Mouse (Mus musculus): Measurements from ENCODE around the gene Slco4c1.

Slco4c1 gene

DNA sequence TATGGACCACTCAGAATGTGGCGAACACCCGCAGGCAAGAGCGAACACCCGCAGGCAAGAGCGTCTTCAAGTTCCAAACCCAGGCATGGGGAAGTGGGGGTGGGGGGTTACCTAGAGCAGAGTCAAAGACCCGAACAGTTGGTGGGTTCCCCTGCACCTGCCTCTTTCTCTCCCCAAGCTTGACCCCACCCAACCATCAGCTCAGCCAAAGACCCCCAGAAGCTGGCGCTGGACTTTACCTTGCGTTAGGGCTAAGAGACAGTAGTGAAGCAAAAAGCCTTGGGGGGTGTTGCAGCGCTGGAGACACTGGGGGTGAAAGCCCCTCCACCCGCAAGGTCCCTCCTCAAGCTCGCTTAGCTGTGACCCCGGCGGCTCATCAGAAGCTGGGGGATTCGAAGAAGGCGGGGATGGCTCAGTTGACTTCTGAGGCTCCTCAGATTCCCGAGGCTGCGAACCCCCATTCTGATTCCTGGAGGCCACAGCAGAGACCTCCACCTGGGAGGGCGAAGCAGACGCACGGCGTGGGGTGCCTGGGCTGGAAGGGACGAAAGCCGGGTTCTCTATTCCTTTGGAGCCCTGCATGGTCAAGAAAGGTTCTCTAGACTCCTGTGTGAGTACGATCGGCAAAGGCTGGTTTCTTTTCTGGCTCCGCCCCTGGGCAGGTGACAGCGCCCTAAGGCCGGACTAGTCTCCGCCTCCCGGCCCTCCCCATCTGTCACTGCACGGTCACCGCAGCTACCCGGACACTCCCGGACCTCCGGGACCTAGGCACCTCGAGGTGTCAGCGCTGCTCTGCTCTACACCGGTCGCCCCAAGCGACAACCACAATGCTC lies at the start of gene Slco4c1:
Slco4c1 (minus strand) TSS at position 644 of the 833 bp plus-strand sequence.
- DNase-seq (ENCODE audit: low spot score) = no peak

DNA sequence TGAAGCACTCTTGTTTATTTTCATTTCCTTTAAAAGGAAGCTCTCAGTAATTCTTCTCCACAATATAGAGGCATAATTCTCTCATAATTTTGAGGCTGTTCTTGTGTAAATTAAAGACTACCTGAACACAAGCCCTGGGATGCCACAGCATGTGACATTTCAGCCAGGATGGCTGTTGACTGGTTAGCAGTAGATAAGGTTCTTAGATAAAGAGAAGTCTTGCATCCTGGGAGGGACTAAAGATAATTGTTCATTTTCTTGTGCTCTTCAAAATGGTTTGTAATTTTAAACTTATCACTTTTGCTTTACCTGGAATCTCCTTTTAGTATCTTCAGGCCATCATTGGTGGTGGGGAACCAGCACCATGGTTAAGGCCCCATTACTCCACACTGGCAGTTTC lies 45.4 kb upstream of the Slco4c1 start:
- no peak for DNase-seq (ENCODE audit: low spot score)

DNA sequence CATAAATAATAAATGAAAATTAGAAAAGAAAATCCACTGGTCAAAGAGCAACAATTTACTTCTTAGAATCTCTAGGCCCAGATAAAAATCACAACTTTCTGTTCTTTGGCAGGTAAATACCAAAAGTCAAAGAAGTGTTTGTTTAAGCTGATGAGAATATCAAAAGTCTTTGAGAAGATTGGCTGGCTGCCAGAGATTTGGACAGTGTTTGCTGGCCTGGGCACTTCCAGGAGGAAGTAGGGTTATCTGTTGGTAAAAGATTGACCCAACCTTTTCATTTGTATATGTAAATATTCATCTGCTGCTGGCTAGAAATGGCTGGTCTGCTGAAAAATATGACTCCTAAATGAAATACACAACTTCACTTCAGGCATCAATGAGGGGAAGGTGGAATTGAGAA lies 11.8 kb upstream of the Slco4c1 start:
- DNase-seq (ENCODE audit: low spot score) = no peak

GRCm38 (mm10) chr1:96878572-96878971 lies 6.6 kb upstream of the Slco4c1 start:
- DNase-seq (ENCODE audit: low spot score) = no peak

- no peak for DNase-seq (ENCODE audit: low spot score)
Measured at GRCm38 (mm10) chr1:96876076-96876475, 4.1 kb upstream of the Slco4c1 start.

DNA sequence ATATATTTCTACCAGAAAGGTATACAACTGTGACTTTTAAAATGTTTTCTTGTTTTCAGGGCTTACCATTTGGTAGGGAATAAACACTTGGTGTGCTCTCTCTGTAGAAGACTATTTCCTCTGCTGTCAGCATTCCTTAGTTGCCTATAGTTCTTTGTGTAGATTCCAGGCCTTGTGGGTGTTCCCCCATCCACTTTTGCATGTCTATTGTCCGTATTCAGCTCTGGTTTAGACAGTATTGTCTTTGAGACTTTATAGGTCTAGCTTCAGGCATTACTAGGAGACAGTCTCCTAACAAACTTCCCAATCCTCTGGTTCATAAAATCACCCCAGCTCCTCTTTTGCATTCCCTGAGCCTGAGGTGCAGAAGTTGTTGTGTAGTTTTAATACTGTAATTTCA lies 2.7 kb upstream of the Slco4c1 start:
- no peak for DNase-seq (ENCODE audit: low spot score)

GRCm38 (mm10) chr1:96872361-96872693 lies 356 bp upstream of the Slco4c1 start:
- DNase-seq (ENCODE audit: low spot score) = no peak

- no peak for DNase-seq (ENCODE audit: low spot score)
Measured at GRCm38 (mm10) chr1:96870764-96871307, 1.1 kb downstream of the Slco4c1 start.

DNA sequence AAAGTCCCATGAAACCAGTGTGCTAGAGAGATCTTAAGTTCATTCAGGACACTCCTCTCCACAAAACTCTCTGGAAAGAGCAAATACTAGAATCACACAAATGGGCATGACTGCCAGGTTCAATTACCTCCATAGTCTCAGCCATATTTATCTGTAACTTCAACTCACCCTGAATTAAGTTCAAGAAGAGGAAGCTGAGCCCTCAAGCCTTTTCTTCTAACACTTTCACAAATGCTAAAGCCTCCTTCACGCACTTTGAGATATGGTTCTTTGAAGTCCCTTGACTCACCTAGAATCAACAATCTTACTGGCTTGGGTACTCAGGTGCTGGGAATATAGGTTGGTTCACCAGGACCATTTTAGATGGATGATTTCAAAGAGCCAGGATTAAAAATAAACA lies 3.2 kb downstream of the Slco4c1 start:
- no peak for DNase-seq (ENCODE audit: low spot score)

- no peak for DNase-seq (ENCODE audit: low spot score)
Measured at GRCm38 (mm10) chr1:96866002-96866401, 6.0 kb downstream of the Slco4c1 start.

DNA sequence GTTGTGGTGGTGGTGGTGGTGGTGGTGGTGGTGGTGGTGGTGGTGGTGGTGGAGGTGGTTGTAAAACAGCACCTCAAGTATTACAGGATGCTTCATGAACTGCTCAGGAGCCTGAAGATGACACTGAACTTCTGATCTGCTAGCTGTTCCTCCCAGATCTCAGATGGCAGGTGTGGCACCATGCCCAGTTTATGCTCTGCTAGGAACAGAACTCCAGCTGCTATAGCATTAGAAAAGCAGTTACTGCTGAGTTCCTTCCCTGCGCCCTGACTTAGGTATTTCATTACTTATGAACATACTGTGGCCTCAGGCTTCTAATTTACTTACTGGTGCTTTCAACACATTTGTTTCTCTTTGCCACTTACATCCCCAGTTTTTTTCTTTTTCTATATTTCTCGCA lies 7.9 kb downstream of the Slco4c1 start:
- DNase-seq (ENCODE audit: low spot score) = no peak

- DNase-seq (ENCODE audit: low spot score) = no peak
Measured at GRCm38 (mm10) chr1:96859995-96860684, 11.8 kb downstream of the Slco4c1 start.

GRCm38 (mm10) chr1:96853541-96853940 lies 18.4 kb downstream of the Slco4c1 start:
- no peak for DNase-seq (ENCODE audit: low spot score)

DNA sequence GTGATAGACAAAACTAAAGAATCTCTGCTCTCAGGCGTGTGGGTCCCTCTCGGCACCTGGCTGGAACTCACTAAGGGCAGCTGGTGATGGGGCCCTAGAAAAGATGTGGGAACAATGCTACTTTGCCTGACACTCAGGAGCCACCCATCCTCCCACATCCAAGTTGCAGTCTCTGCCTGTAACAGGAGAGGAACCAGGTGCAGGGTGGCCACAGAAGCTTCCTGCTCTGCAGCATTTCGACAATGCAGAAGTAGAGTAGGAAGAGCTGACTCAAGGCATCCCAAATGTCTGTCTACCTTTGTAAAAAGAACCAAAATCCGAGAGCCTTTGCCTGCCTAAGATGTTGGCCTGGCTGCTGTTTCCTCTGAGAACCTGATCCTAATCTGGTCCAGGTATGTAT lies 22.9 kb downstream of the Slco4c1 start:
- DNase-seq (ENCODE audit: low spot score) = no peak

DNA sequence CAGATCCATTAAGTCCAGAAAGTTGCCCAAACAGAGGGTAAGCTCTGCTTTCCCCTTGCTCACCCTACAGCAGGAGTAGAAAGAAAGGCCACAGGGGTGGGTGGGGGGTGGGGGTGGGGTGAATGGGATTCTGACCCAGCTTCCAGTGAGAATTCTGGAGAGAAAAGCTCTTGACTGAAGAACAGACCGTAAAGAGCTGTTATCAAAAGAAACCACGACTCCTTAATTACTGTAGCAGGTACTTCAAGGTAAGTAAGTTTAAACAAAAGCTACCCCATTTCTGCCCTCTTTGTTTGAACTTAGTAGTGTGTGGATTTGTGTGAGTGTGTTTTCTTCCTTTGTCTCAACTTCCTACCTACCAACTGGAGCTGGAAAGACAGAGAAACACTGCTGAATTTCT lies 23.4 kb downstream of the Slco4c1 start:
- no peak for DNase-seq (ENCODE audit: low spot score)

DNA sequence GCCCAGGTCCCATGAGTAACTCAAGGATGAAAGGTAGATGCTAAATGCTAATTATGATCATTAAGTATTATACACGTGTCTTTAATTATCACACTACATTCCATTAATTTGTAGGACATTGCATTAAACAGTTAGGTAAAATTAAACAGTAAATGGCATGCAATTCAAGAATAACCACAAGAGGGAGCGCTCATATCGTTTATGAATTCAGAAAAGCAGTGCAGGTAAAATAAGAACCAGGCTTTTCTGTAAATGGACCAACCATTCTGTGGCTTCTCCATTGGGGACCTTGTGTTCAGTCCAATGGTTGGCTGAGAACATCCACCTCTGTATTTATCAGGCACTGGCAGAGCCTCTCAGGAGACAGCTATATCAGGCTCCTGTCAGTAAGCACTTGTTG lies 25.2 kb downstream of the Slco4c1 start:
- DNase-seq (ENCODE audit: low spot score) = no peak

GRCm38 (mm10) chr1:96805287-96805727 lies 66.7 kb downstream of the Slco4c1 start:
- no peak for DNase-seq (ENCODE audit: low spot score)

GRCm38 (mm10) chr1:96801595-96801994 lies 70.4 kb downstream of the Slco4c1 start:
- DNase-seq (ENCODE audit: low spot score) = no peak

GRCm38 (mm10) chr1:96794690-96795089 lies 77.3 kb downstream of the Slco4c1 start:
- DNase-seq (ENCODE audit: low spot score) = no peak

DNA sequence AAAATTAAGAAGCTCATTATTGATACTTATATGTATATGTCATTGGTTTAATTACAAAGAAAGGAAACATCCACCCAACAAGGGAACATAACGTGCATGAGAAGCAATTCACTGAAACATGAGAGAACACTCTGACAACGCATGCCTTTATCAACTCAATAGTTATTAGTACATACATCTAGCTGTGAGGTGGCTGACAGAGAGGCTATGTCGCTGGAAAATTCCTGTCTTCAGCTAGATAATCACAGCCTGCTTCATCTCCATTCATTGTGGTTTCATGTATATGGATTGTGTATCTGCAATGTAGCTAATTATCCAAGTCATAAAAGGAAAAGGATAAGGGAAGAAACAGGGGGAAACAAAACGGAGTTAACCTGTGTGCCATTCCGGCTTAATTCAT lies 77.7 kb downstream of the Slco4c1 start:
- no peak for DNase-seq (ENCODE audit: low spot score)

DNA sequence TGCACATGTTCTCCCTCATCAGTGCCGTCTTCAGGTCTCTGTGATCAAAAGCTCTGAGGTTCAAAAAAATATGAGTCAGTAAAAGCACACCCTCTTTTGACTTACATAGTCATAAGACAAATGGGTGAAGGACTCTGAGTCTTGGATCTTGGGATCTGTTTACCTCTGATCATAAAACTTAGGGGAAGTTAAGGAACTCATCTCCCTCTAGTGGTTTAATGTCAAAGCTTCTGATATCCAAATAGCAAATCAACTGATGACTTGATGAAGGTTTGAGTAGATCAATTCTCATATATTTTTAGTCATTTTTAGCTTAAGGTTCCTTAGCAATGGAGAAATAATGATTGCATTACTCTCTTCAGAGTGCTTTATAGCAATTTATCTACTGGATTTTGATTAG lies 82.7 kb downstream of the Slco4c1 start:
- DNase-seq (ENCODE audit: low spot score) = no peak

- DNase-seq (ENCODE audit: low spot score) = no peak
Measured at GRCm38 (mm10) chr1:96774174-96774573, 97.8 kb downstream of the Slco4c1 start.

GRCm38 (mm10) chr1:96773712-96774111 lies 98.3 kb downstream of the Slco4c1 start:
- no peak for DNase-seq (ENCODE audit: low spot score)
